Comparison of ENCODE assay signal across 9 mouse cellular contexts in the genomic region with DNA sequence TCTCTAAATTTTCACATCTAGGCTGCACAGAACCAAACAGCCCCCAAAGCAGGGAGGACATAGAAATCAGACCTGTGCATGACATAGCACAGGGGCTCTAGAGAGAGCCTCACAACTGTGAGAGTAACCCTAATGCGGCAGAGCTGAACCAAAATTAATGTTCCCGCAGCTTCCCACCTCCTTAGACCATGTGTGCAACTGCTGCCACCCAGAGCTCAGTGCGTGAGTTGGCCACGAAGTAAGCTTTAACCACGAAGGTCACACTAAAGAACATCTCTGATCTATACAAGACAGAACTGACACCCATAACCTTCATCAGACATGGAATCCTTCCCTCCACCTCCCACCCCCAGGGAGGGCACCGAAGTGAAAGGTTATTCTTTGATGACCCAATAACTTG. TPM values are rescaled to one million over a fixed set of nuclear protein-coding genes. Genes with fewer than 3 reads are reported as not detected.
A peak's percentile ranks its signal among the peaks of the same experiment; 100 is the strongest.
DNase-seq lines count a peak whose midpoint lies in the region; ATAC-seq lines count a peak whose summit lies in the region.
"Had no signal": no experiment of that assay in that cellular context is flagged by ENCODE, and none has a peak within 500 bp of the region (broad histone marks: within the 10 kb centered on the region; RNA-seq: fewer than 3 reads in every experiment).

No protein-coding gene starts in this region.

- H3K4me2 ChIP-seq in heart, embryonic 15.5 days, result no peak overlapping the region
- no peak overlapping the region for H3K4me2 ChIP-seq in stomach, embryonic 16.5 days (ENCODE audit: low read depth, low read length)

- 0 out of 2 replicates have a peak, but pooled peaks cover 7% of the 10 kb centered on the region for H3K36me3 ChIP-seq in heart, embryonic 15.5 days
- H3K36me3 ChIP-seq in stomach, embryonic 16.5 days (ENCODE audit: control insufficient read depth, insufficient read depth, low read length), result 0 out of 2 replicates have a peak, but pooled peaks cover 4% of the 10 kb centered on the region

- 65% methylated on average over 6 of the region's 6 CpGs for WGBS in heart, embryonic 15.5 days
- WGBS in stomach, embryonic 16.5 days, result 68% methylated on average over 6 of the region's 6 CpGs

- H3K9ac ChIP-seq in heart, embryonic 15.5 days, result no peak overlapping the region
- H3K9ac ChIP-seq in stomach, embryonic 16.5 days (ENCODE audit: low read length), result no peak overlapping the region

- no peak overlapping the region for H3K4me3 ChIP-seq in heart, embryonic 15.5 days
- no peak overlapping the region for H3K4me3 ChIP-seq in stomach, embryonic 16.5 days (replicated peaks; ENCODE audit: low read length)

- ATAC-seq in heart, embryonic 15.5 days (replicated peaks; ENCODE audit: insufficient number of reproducible peaks, insufficient read depth, low FRiP score, low read depth), result no peak
- no peak for ATAC-seq in stomach, embryonic 16.5 days (ENCODE audit: insufficient read depth, low FRiP score)

- peaks cover 18% of the 10 kb centered on the region for H3K4me1 ChIP-seq in heart, embryonic 15.5 days (replicated peaks)
- H3K4me1 ChIP-seq in stomach, embryonic 16.5 days (ENCODE audit: control insufficient read depth, insufficient read depth, low read length), result peaks cover 17% of the 10 kb centered on the region

- peak; percentile 25 to 49 for DNase-seq in adrenal gland, adult (ENCODE audit: inconsistent age in 2 of 2, low spot score in 1 of 2)
- no peak for DNase-seq in adrenal gland, postnatal 4 days (ENCODE audit: low spot score in 2 of 2)
- no peak for DNase-seq in heart, adult 9 months (ENCODE audit: low spot score in 2 of 2)
- peak; percentile 23 for DNase-seq in ovary, postnatal 36 days (ENCODE audit: low spot score)
- DNase-seq in ovary, postnatal 14 days (ENCODE audit: low spot score), result no peak
- DNase-seq in cerebellum, adult 9-10 months, result no peak
- DNase-seq: thymus, postnatal 14 days had no signal

- H3K27ac ChIP-seq in heart, embryonic 15.5 days, result 0 out of 2 replicates have a peak overlapping the region, but pooled peaks have one; percentile 62
- H3K27ac ChIP-seq in stomach, embryonic 16.5 days (ENCODE audit: low read length), result peak overlapping the region; percentile 90; the same call in 1 of the 2 replicates

- no peaks in the 10 kb centered on the region for H3K9me3 ChIP-seq in heart, embryonic 15.5 days (replicated peaks)
- H3K9me3 ChIP-seq in stomach, embryonic 16.5 days (replicated peaks; ENCODE audit: control insufficient read depth, low read length), result no peaks in the 10 kb centered on the region

- H3K27me3 ChIP-seq in heart, embryonic 15.5 days, result no peaks in the 10 kb centered on the region
- H3K27me3 ChIP-seq in stomach, embryonic 16.5 days (ENCODE audit: control insufficient read depth, insufficient read depth, low read length), result no peaks in the 10 kb centered on the region

RNA-seq across cellular contexts. Expression of a gene that starts 55.9 kb away (rescaled TPM):
- total RNA-seq in adrenal gland, postnatal 4 days (2021), result 10 to 100 TPM; 47.8 to 52.0 TPM
- polyA plus RNA-seq in heart, embryonic 15.5 days (2015; fragmentation: Nextera tagmentation; extraction: Ambion mirVana), result 25.6 and 30.6 TPM in 2 replicates
- polyA plus RNA-seq in stomach, embryonic 16.5 days (2015; fragmentation: Nextera tagmentation; extraction: Ambion mirVana), result 38.7 and 42.1 TPM in 2 replicates

RNA-seq across cellular contexts. Expression of a gene that starts 59.6 kb away (rescaled TPM):
- total RNA-seq in adrenal gland, postnatal 4 days (2021), result 10 to 100 TPM; 52.3 to 55.6 TPM
- polyA plus RNA-seq in heart, embryonic 15.5 days (2015; fragmentation: Nextera tagmentation; extraction: Ambion mirVana), result 33.8 and 38.8 TPM in 2 replicates
- 41.9 and 47.1 TPM in 2 replicates for polyA plus RNA-seq in stomach, embryonic 16.5 days (2015; fragmentation: Nextera tagmentation; extraction: Ambion mirVana)

RNA-seq across cellular contexts. Expression of a gene that starts 59.7 kb away (rescaled TPM):
- 1 to 10 TPM; 6.4 to 8.5 TPM for total RNA-seq in adrenal gland, postnatal 4 days (2021)
- polyA plus RNA-seq in heart, embryonic 15.5 days (2015; fragmentation: Nextera tagmentation; extraction: Ambion mirVana), result 2.8 and 3.6 TPM in 2 replicates
- 4.6 and 4.8 TPM in 2 replicates for polyA plus RNA-seq in stomach, embryonic 16.5 days (2015; fragmentation: Nextera tagmentation; extraction: Ambion mirVana)

Comparison
In these comparisons a context has a peak if more than half of its experiments do, and no peak if none do; other contexts are left out.
1. DNase-seq: peak in adrenal gland, adult (2 of 2) and ovary, postnatal 36 days (single experiment); none in adrenal gland, postnatal 4 days (0 of 2), heart, adult 9 months (0 of 2), ovary, postnatal 14 days (single experiment) and cerebellum, adult 9-10 months (single experiment).